Mouse (Mus musculus) liver, embryonic 12.5 days (tissue): ENCODE results near the gene Rtp4. TPM values are rescaled to one million over a fixed set of nuclear protein-coding genes. Genes with fewer than 3 reads are reported as not detected.
A peak's percentile ranks its signal among the peaks of the same experiment; 100 is the strongest.

ENCODE experiments used
- ATAC-seq: fragments of 200-750 bp; cut with Nextera tagmentation; 2 replicates; pipeline ENCODE4 v1.8.0; 2017; ENCODE audit warnings: moderate number of reproducible peaks, mild to moderate bottlenecking, moderate library complexity
- H3K27ac ChIP-seq: fragments of 300-500 bp; sonication (generic); 2 replicates; pipeline ENCODE4 v1.5.1; 2016; ENCODE audit warnings: mild to moderate bottlenecking
- H3K27me3 ChIP-seq: fragments of 300-500 bp; sonication (generic); replicated peaks from 2 replicates; pipeline ENCODE4 v1.6.1; 2016; ENCODE audit warnings: mild to moderate bottlenecking, moderate library complexity
- H3K36me3 ChIP-seq: fragments of 300-500 bp; sonication (generic); 2 replicates; pipeline ENCODE4 v1.6.1; 2016; ENCODE audit warnings: mild to moderate bottlenecking, moderate library complexity
- H3K4me1 ChIP-seq: fragments of 300-500 bp; sonication (generic); 2 replicates; pipeline ENCODE4 v1.6.1; 2016
- H3K4me2 ChIP-seq: fragments of 300-500 bp; sonication (generic); 2 replicates; pipeline ENCODE4 v1.6.1; 2016; ENCODE audit warnings: mild to moderate bottlenecking, moderate library complexity
- H3K4me3 ChIP-seq: fragments of 300-500 bp; sonication (generic); 2 replicates; pipeline ENCODE4 v1.5.1; 2016; ENCODE audit warnings: mild to moderate bottlenecking, moderate library complexity
- H3K9ac ChIP-seq: fragments of 300-500 bp; sonication (generic); 2 replicates; pipeline ENCODE4 v1.6.1; 2016; ENCODE audit warnings: mild to moderate bottlenecking, moderate library complexity
- H3K9me3 ChIP-seq: fragments of 300-500 bp; sonication (generic); replicated peaks from 2 replicates; pipeline ENCODE4 v1.6.1; 2016; ENCODE audit warnings: mild to moderate bottlenecking, moderate library complexity
- WGBS: fragments of 180-500 bp; shearing (Covaris S2); methylation state at CpG from one replicate; pipeline ENCODE4 v1.1.7; 2016; ENCODE audit not compliant: insufficient replicate concordance; 5-methylcytosine and 5-hydroxymethylcytosine counted together
- polyA plus RNA-seq: library from polyadenylated mRNA; unstranded; fragments of >200 nt; fragmentation: Nextera tagmentation; extraction: Ambion mirVana; gene quantifications from 2 replicates; pipeline ENCODE4 v1.2.1, GENCODE M21; 2016

The Rtp4 gene
- 4.3 and 4.9 TPM in 2 replicates for polyA plus RNA-seq

DNA sequence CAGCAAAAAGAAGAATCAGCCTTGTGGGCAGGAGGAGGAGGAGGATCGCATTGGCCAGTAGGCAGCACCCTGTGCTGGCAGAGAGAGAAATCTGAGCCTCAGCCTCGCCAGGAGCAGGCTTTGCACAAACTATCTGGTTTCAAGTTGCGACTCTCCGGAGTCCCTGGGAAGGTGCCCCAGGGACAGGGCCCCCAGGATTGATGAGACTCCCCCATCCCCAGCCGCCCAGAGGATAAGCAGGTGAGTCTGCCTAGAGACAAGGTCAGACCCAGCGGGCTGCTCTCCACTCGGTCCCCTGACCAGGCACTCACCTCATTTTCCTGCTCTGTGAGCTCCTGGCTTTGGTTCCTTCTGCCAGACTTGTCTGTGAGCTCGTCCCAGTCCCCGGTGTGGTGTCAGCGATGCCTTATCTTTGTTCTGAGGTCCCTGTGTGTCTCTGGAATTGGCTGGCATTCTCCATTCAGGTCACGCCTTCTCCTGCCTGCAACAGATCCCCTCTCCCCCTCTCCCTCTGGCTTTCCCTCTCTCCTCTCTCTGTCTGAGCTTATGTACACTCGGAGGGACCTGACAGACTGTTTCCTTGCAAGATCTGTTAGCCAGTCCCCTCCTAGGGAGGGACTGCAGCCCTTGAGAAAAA, at the start of gene Rtp4, which contains the start of gene Masp1:
TSS of gene Rtp4 (plus strand) at position 57 of the 637 bp plus-strand sequence.
TSS of gene Masp1 (minus strand) at position 581 of the 637 bp plus-strand sequence.
- H3K4me3 ChIP-seq, result peak within 1 kb of the TSS; percentile 42
- peaks cover 7% of the 10 kb centered on the region; the same call in 1 of the 2 replicates for H3K27me3 ChIP-seq
- peak within 1 kb of the TSS; percentile 44 for H3K9ac ChIP-seq
- H3K27ac ChIP-seq, result peak within 1 kb of the TSS; percentile 68
- H3K9me3 ChIP-seq, result no peaks in the 10 kb centered on the region
- no peaks in the 10 kb centered on the region for H3K36me3 ChIP-seq
- peak; percentile 55; the same call in 1 of the 2 replicates for ATAC-seq
- WGBS, result 5% methylated on average over 12 of the region's 12 CpGs
- peak within 1 kb of the TSS; percentile 45 for H3K4me2 ChIP-seq
- H3K4me1 ChIP-seq, result peaks cover 6% of the 10 kb centered on the region; the same call in 1 of the 2 replicates

DNA sequence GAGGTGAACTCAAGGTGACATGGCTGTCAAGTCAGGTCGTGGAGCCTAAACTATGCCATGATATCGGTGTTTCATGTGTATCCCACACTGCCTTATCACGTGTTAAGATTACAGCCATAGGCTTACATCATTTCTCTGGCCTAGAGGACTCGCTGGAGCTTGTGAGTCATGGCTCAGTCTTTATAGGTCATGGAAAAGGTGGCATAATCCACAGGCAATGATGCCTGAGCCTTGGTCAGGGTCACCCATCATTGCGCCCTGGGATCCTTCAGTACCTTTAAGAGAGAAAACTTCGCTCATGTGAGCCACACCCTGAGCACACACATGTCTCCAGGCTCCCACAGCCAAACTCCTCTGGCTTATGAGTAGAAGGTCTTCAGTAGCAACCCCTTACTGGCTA, 48.5 kb upstream of the Rtp4 start:
- Histone ChIP-seq H3K27me3 (no peaks in the 10 kb centered on the region), H3K36me3 (peaks cover 22% of the 10 kb centered on the region; the same call in 1 of the 2 replicates), H3K4me2 (no peak overlapping the region), H3K4me1 (no peaks in the 10 kb centered on the region), H3K4me3 (no peak overlapping the region), H3K27ac (no peak overlapping the region), H3K9ac (no peak overlapping the region), H3K9me3 (no peaks in the 10 kb centered on the region)
- 72% methylated on average over 6 of the region's 6 CpGs for WGBS
- ATAC-seq, result no peak

DNA sequence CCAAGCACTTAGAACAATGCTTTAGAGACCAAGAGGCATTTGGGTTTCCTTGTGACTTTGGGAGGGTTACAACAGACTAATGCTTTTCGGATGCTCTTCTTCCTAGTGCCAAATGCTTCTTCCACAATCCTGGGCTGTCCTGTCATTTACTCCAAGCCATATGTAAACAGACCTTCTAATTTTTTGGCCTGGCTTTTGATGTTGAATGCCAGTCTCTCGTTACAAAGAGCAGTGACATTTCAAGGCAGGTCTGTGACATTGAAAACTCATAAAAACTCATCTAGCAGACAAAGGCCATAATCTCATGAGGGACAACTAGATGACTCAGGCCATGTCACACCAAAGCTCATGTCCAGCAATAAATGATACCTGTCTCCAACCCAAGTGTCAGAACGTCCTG, 48.0 kb upstream of the Rtp4 start:
- Histone ChIP-seq H3K9me3 (no peaks in the 10 kb centered on the region), H3K4me1 (no peaks in the 10 kb centered on the region), H3K9ac (no peak overlapping the region), H3K4me3 (no peak overlapping the region), H3K36me3 (peaks cover 22% of the 10 kb centered on the region; the same call in 1 of the 2 replicates), H3K27me3 (no peaks in the 10 kb centered on the region), H3K27ac (no peak overlapping the region), H3K4me2 (no peak overlapping the region)
- ATAC-seq, result no peak
- 55% methylated on average over 3 of the region's 3 CpGs for WGBS

DNA sequence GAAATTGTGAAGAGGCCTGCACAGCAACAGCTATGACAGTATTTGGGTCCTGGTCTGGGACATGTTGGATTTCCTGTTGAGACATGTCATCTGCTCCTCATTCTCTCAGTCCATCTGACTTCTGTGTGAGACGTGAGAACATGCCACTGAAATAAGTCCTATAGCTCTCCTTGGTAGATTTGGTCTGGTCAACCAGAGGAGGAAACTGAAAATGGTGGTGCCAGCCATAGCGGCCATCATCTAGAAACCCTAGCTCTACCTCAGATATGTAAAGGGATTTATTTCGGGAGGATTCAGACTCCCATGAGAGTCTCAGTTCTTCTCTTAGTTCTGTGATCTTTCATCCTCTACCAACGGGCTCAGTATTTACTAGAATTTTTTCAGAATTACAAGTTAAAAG, 44.4 kb upstream of the Rtp4 start:
- Histone ChIP-seq H3K9me3 (no peaks in the 10 kb centered on the region), H3K4me3 (no peak overlapping the region), H3K36me3 (peaks cover 12% of the 10 kb centered on the region; the same call in 1 of the 2 replicates), H3K4me2 (no peak overlapping the region), H3K4me1 (no peaks in the 10 kb centered on the region), H3K9ac (no peak overlapping the region), H3K27me3 (no peaks in the 10 kb centered on the region), H3K27ac (no peak overlapping the region)
- WGBS, result 70% methylated on average over 4 of the region's 4 CpGs
- no peak for ATAC-seq

DNA sequence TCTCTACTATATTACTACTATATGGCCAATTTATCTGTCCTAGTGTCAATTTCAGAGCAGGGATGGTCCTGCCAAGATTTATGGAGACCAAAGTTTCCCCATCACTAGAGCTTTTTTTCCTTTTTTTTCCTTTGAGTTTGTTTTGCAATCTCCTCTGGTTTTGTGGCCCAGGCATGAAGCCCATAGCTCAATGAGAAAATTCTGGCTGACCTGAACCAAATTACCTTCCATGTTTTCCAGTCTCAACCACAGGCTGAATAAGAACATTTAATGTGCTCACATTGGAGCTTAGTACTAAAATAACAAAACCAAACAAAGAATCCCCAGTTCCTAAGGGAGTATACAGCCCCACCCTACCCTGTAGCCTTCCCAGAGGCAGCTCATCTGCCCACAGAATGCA, 43.5 kb upstream of the Rtp4 start:
- no peaks in the 10 kb centered on the region for H3K27me3 ChIP-seq
- H3K36me3 ChIP-seq, result peaks cover 9% of the 10 kb centered on the region; the same call in 1 of the 2 replicates
- H3K9ac ChIP-seq, result no peak overlapping the region
- H3K27ac ChIP-seq, result no peak overlapping the region
- no peak overlapping the region for H3K4me3 ChIP-seq
- no peak overlapping the region for H3K4me2 ChIP-seq
- no peaks in the 10 kb centered on the region for H3K4me1 ChIP-seq
- H3K9me3 ChIP-seq, result no peaks in the 10 kb centered on the region
- ATAC-seq, result no peak

DNA sequence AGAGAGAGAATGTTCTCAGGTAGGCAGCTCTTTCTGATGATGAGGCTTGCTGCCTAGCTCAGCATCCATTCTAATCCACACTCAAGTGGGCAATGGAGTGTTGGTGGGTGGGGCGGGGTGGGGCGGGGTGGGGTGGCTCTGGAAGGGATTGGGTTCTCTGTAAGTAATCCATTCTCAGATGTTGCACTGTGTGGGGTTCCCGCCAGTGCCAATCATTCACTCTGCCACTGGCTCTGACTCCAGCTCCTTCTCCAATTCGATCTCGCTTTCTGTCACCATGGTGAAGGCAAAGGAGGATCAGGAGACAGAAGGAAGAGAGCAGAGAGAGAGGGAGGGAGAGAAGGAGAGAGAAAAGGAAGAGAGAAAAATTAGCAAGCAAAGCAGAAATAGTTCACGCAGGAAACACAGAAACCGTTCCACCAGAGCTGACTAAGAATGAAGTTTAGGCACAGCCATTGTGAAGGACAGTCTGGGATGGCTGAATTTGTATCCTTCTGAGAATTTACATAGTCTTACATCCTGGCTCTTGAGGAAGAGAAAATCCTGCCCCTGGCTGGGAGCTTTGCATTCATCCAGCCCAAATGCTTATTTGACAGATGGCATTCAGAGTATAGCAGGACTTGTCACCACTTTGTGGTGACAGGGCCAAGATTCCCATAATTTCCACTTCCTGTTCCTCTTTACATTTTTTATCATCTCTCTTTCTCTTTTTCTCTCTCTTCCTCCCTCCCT, 40.1 kb upstream of the Rtp4 start:
- no peaks in the 10 kb centered on the region for H3K9me3 ChIP-seq
- H3K36me3 ChIP-seq, result peaks cover 22% of the 10 kb centered on the region
- ATAC-seq, result no peak
- 0 out of 2 replicates have a peak, but pooled peaks cover 6% of the 10 kb centered on the region for H3K27me3 ChIP-seq
- H3K27ac ChIP-seq, result no peak overlapping the region
- no peaks in the 10 kb centered on the region for H3K4me1 ChIP-seq
- WGBS, result 66% methylated on average over 7 of the region's 7 CpGs
- no peak overlapping the region for H3K4me2 ChIP-seq
- H3K4me3 ChIP-seq, result no peak overlapping the region
- no peak overlapping the region for H3K9ac ChIP-seq

DNA sequence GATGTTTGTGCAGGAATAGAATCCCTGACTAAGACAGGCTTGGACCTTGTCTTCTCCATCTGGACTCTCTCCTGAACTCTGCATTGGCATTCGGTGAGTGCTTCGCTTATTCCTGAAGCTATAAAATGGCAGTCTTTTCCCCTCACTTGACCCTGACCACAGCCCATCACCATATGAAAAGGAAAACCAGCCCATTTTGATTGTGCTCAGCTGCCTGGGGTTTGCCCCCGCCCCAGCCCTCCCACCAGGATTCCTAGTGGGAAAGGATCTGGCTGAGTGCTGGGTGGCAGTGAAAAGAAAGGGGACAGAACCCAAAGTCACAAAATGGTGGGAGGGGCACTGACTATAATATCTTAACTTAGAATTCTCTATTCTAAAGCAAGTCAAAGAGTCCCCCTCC, 37.9 kb upstream of the Rtp4 start:
- Histone ChIP-seq H3K4me1 (no peaks in the 10 kb centered on the region), H3K27ac (no peak overlapping the region), H3K4me2 (no peak overlapping the region), H3K36me3 (peaks cover 28% of the 10 kb centered on the region), H3K9ac (no peak overlapping the region), H3K27me3 (peaks cover 6% of the 10 kb centered on the region; the same call in 1 of the 2 replicates), H3K4me3 (no peak overlapping the region), H3K9me3 (no peaks in the 10 kb centered on the region)
- WGBS, result 73% methylated on average over 3 of the region's 3 CpGs
- no peak for ATAC-seq

DNA sequence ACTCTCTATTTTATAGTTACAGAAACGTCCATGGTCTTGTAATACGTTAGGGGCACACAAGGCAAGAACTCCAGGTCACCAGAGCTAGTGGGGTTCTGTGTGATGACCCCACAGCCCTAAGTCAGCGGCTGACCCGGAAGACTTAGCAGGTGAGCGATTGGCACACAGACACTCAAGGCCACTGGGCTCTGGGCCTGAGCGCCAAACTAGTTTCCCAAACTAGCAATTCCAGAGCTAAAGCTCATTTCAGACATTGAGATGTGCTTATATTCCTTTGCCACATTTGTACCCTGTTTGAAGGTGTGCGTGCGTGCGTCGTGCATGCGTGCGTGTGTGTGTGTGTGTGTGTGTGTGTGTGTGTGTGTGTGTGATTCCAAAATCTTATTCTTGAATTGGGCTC, 37.2 kb upstream of the Rtp4 start:
- Histone ChIP-seq H3K4me1 (no peaks in the 10 kb centered on the region), H3K27ac (no peak overlapping the region), H3K9ac (no peak overlapping the region), H3K9me3 (no peaks in the 10 kb centered on the region), H3K4me3 (no peak overlapping the region), H3K27me3 (peaks cover 6% of the 10 kb centered on the region; the same call in 1 of the 2 replicates), H3K4me2 (no peak overlapping the region), H3K36me3 (peaks cover 34% of the 10 kb centered on the region)
- 89% methylated on average over 12 of the region's 12 CpGs for WGBS
- no peak for ATAC-seq

DNA sequence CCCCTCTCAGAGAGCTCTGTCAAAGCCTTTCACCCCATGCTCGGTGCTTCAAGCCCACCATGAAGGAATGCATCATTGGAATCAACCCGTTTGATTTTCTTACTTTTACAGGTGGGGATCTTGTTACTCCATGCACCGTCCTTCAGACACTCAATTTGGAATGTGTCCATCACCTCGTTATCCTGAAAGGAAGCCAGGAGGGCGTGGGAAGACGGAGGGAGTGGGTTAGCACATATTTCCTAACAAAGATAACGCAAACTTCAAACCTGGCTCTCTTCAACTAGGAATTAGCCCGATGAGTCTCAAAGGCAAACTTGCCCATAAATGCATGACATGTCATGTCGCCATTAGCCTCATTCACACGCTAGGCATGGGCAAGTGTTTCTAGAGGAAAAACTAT, 36.8 kb upstream of the Rtp4 start:
- H3K36me3 ChIP-seq, result peaks cover 34% of the 10 kb centered on the region
- ATAC-seq, result no peak
- H3K4me3 ChIP-seq, result no peak overlapping the region
- no peaks in the 10 kb centered on the region for H3K9me3 ChIP-seq
- 69% methylated on average over 10 of the region's 10 CpGs for WGBS
- no peak overlapping the region for H3K9ac ChIP-seq
- H3K27me3 ChIP-seq, result peaks cover 6% of the 10 kb centered on the region; the same call in 1 of the 2 replicates
- H3K4me1 ChIP-seq, result no peaks in the 10 kb centered on the region
- H3K27ac ChIP-seq, result no peak overlapping the region
- H3K4me2 ChIP-seq, result no peak overlapping the region

DNA sequence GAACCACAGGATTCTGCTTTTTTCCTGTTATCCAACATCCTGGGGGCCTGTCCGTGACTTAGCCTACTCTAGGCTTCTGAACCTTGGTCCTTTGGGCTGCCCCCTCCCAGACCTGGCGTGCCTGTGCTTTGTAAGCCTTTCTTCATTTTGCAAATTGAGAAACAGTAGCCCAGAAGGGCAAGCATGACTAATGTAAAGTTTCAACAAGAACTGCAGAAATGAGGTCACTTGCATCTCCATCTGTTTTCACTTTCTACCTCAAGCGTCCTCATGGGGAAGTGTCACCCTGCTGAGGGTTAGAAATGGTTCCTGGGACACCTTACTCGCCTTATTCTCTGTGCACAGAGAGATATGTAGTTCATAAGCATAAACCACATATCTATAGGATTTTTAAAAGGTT, 27.3 kb upstream of the Rtp4 start:
- no peak overlapping the region for H3K4me3 ChIP-seq
- H3K27ac ChIP-seq, result no peak overlapping the region
- WGBS, result 60% methylated on average over 4 of the region's 4 CpGs
- H3K4me1 ChIP-seq, result 0 out of 2 replicates have a peak, but pooled peaks cover 5% of the 10 kb centered on the region
- no peaks in the 10 kb centered on the region; the same call in 1 of the 2 replicates for H3K27me3 ChIP-seq
- no peak for ATAC-seq
- H3K9ac ChIP-seq, result no peak overlapping the region
- peaks cover 19% of the 10 kb centered on the region for H3K36me3 ChIP-seq
- H3K4me2 ChIP-seq, result no peak overlapping the region
- no peaks in the 10 kb centered on the region for H3K9me3 ChIP-seq

DNA sequence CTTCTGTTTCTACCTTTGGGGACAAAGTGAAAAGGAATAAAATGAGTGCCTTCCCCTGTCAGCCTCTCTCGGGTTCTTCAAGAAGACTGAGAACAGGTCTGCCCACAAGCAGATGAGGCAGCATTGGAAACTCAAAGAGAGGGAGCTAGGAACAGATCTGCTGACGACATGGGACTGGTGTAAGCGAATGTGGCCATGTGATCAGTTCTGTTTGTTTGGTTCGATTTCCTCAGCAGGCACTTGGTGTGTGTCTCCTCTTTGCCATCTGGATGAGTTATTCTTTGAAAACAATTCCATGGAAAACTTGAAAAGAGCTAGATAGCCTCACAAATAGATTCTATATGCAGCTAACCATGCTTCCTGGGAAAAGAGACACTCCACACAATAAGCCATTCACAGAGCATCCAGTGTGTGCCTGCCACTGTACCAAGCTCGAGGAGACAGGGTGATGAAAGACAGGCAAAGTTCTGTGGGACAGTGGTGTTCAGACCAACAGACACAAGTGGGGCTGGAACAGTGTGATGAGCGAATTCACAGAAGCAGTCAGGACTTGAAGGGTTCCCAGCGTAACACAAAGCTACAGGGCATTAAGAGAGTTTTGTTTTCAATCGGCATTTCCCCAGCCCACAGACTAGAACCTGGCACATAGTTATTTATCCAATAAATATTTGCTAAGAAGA, 23.7 kb upstream of the Rtp4 start:
- H3K4me1 ChIP-seq, result peaks cover 41% of the 10 kb centered on the region
- peaks cover 15% of the 10 kb centered on the region for H3K36me3 ChIP-seq
- no peak overlapping the region for H3K27ac ChIP-seq
- ATAC-seq, result no peak
- no peaks in the 10 kb centered on the region; the same call in 1 of the 2 replicates for H3K27me3 ChIP-seq
- H3K4me3 ChIP-seq, result no peak overlapping the region
- WGBS, result 53% methylated on average over 8 of the region's 8 CpGs
- H3K9me3 ChIP-seq, result no peaks in the 10 kb centered on the region
- no peak overlapping the region for H3K9ac ChIP-seq
- H3K4me2 ChIP-seq, result no peak overlapping the region

DNA sequence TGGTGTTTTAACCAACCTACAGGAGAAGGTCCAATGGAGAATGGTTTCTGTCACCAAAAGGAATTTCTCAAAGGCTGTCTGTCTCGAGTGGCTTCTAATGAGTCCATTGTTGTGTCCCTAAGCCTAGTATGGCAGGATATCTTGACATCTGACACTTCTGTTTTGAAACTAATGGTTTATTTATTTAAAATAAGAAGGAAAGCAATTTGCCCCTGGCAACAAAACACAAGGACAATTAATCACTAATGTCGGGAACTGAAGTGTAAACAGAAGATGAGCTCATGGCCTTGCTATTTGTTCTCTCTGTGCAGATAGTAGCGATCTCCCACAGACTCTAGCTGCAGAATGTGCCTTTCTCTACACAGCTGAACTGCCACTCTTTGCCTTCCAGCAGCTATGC, 22.7 kb upstream of the Rtp4 start:
- peak overlapping the region; percentile 53 for H3K27ac ChIP-seq
- no peaks in the 10 kb centered on the region; the same call in 1 of the 2 replicates for H3K27me3 ChIP-seq
- peaks cover 51% of the 10 kb centered on the region for H3K4me1 ChIP-seq
- H3K9me3 ChIP-seq, result no peaks in the 10 kb centered on the region
- no peak overlapping the region; the same call in 1 of the 2 replicates for H3K9ac ChIP-seq
- no peak for ATAC-seq
- WGBS, result 28% methylated on average over 3 of the region's 3 CpGs
- H3K4me3 ChIP-seq, result no peak overlapping the region
- H3K36me3 ChIP-seq, result peaks cover 13% of the 10 kb centered on the region
- no peak overlapping the region for H3K4me2 ChIP-seq
